Mouse (Mus musculus) thymus, postnatal 36 days (tissue): ENCODE data around the gene Ptar1.
A peak's percentile ranks its signal among the peaks of the same experiment; 100 is the strongest.

Source experiments
- DNase-seq, 2 experiments: peaks; one replicate each; pipeline ENCODE4 v3.0.0; 2022; ENCODE audit warnings: mixed read lengths in 2 of 2

The Ptar1 gene

DNA sequence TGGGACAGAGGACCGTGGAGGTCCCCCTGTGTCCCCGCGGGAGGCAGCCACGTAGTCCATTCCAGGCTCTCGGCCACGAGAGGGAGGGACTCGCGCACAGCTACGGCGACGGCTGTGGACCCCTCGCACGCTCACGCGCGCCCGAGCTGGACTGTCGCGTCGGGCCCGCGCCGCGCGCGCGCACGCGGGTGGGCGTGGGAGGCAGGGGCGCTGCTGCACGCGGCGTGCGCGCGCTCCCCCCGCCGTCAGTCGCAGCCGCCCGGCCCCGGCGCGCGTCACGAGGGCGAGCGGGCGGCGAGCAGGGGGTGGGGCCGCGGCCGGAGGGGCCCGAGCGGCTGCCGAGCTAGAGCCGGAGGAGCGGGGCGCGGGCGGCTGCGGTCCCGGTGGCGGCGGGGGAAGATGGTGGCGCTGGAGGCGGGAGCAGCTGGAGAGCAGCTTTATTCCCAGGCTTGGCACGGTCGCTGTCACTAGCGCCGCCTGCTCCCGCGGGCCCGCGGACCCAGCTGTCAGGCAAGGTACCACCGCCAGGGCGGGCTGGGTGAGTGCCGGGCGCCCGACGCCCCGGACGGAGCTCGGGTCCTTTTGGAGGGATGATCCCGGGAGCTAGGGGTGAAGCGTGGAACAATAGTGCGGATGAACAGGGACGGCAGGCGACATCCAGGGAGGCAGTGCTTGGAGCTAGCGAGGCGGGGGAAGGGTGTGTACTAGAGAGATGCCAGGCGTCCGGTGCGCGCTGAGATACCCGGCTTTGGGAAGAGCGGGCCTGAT, 71.5 kb downstream of the Ptar1 start, which contains the start of gene Apba1:
TSS of gene Apba1 (plus strand) at position 334 of the 768 bp plus-strand sequence.
- peak; percentile 42 to 62 for DNase-seq

DNA sequence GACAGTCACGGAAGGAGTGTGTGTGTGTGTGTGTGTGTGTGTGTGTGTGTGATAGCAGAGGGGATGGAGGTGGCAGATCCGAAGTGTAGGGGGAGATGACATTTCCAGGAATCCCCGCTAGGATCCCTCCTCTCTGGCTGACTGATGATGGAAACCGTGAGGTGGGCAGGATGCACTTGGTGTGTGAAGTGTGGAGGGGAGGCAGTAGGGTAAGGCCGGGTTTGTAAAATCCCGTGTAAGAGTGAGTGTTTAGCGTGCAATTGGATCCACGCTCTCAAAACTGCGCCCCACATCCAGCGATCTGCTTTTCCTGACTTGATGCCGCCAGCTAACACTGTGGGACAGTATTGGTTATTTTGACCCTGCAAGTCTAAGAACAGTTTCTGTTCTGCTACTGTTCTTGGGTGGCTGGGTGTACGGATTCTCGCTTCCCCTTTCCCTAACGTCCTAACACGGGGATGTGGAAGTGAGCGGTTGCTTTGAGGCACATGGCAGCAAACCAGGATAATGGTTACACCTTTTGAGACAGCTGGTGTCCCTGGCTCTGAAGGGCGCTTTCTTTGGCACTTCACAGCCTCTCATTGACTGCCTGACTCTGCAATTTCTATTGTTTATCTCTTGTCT, 72.2 kb downstream of the Ptar1 start:
- DNase-seq = peak in 1 of 2 experiments; percentile 2

DNA sequence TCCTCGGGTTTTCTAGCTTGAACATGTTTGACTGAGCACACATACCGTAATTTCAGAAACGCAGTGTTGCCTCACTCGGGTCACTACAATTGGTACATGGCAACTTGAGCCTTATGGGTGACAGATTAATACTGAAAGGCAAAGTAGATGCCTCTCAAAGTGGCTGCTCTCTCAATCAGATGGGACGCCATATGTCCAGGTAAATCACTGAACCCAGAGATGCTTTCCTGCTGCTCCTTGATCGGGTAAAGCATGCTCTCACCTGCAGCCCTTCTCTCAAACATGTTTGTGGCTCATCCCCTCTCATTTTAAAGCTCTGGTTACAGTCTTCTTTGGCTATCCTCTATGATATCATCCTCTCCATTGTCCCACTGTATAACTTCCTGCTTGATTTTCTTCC, 76.1 kb downstream of the Ptar1 start:
- no peak for DNase-seq

DNA sequence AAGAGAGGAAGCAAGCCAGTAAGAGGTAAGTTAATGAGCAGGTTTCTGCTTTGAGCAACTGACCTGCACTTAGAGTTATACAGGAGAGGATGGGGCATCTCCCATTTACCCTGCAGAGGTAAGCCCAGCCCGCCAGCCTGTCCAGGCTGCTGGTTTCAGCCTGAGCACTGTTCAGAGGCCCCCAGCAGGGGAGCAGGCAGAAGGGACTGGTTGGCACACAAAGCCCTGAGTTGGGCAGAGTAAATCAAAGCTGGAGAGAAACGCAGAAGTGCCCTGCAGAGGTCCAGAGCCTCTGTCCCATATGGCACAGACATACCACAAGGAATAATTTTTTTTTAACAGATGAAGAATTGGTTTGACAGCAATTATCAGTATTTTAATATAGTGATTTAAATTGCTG, 76.8 kb downstream of the Ptar1 start:
- no peak for DNase-seq

DNA sequence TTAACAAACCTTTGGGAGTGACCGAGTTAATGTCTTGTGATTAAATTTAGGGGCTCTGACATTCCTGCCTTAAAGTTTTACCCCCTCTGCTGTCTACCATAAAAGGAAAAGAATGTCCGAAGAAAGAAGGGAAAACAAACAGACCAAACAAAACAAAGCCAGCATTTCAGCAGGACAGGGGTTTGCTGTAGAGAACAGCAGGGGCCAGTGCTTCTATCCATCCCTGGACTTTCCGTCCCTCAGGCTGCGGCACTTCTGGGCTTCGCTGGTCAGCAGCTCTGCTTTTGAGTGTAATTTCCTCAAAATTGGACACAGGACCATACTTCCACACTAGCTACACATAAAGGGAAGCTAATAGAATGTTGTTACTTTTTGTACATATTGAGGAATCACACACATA, 81.6 kb downstream of the Ptar1 start:
- DNase-seq = no peak

DNA sequence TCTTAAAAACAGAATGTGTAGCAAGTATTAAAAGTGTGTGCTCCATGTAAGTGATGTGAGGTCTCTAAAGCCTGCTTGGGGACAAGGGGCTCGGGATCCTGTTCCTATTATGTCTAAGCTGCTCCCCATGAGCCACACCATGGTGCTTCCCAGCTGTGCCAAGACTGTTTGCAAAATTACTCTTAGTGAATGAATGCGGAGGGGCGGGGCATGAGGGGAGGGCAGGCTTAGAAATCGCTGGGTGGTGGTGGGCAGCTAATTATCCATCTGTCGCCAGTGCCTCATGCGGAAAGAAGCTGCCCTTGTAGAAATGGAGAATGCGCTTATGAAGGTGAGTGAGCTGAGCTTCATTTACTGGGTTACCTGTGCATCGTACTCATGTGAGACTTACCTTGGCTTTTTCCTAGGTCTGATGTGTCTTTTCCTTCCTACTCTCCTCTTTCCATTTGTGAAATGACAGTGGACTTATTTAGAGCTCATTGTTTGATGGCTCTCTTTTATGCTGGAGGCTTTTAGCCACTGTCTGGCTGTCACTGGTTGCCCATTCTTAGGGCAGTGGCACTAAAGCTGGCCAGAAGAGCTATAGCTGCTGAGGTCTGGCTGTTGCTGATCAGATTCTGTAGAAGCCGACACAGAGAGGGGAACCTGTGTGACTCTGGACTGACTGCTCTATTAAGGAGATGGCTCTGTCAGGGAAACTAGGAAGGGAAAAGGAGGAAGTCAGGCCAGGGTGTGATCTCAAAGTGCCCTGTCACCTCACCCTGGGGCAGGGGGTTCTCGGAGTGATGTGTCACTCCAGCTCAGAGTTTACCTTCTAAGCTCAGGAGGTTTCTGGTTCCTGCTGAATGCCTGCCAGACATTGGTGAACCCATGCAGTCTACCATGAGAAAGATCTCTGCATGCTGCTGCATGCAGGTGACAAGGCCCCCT, 83.5 kb downstream of the Ptar1 start:
- no peak for DNase-seq

DNA sequence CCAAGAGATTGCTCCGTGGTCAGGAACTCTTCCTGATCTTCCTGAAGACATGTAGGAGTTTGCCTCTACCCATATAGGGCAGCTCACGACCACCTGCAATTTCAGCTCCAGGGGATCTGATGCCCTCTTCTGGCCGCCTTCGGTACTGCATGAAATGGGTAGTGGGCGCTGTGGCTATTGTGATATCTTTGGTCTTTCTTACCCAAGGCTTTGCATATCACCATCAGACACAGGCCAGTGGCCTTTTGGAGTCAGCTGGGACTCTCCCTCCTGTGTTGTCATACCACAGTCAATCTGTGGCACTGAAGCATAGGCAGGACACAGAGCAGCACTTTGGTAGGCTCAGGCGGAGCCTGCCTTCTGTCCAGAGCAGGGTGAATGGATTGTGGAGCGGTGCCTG, 84.7 kb downstream of the Ptar1 start:
- DNase-seq = peak; percentile 11 to 28

DNA sequence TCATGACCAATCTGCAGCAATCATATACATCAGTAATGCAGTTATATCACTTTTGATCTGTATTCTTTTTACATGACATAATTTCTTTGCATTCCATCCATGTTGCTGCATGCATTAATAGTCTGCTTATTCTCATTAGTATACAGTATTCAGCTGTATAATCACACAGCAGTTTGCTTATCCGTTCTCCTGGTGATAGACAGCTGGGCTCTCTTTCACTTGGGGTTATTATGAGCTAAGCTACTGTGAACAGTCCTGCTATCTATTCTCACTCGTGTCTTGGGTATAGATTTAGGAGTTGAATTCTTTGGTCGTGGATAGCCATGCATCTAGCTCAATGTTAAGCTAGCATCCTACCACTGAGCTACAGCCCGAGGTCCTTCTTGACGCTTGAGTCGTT, 88.1 kb downstream of the Ptar1 start:
- DNase-seq = no peak

DNA sequence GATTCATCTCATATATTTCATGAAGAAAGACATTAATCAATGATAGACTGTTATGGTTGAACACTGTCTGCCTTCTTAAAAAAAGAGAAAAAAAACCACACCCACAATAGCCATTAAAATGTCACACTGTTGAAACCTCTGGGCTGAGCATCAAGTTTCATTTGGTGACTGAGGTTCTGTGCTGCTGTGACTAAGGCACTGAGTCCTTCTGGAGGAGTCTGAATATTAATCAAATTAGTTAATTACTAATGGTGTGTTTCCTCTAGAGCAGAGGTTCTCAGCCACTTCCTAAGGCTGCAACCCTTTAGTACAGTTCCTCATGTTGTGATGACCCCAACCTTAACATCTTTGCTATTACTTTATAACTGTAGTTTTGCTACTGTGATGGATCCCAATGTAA, 91.9 kb downstream of the Ptar1 start:
- DNase-seq = no peak

DNA sequence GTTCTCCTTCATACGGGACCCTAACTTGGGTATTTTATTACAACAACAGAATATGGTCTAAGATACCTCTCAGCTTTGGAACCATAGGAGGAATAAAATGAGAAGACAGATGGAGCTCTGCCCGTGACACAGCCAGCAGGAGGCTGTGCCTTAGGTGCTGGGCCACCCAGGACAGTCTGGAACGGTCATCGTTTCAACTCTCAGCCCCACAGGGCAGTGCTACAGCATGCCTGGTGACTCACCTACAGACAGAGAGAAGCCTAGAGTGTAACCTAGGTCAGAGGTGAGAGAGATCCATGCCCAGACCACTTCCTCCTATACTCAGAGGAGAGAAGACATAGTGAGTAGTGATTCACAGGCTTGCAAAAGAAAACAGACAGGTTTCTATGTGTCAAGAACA, 92.9 kb downstream of the Ptar1 start:
- no peak for DNase-seq
